Mouse (Mus musculus): ENCODE results near the gene Arnt.

DNA sequence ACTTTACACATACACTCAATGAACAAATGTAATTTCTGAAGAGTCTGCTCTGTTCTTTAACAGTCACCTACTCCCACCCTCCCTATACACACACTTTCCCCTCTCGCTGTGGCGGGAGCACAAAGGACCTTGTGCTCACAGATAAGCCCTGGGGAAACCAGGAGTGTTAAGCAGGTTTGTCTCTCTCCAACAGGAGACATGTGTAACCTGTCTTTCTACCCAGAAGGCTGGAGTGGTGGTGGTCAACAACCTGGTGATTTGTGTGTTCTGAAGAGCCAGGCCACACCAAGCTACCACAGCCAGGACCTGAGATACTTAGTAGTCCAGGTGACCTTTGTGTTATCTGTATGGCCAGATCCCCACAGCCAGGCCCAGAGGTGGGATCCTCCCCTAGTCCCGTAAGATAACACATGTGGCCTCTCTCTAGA is 82.4 kb downstream of the Arnt start:
- TF ChIP-seq POLR2A (IDR thresholded peaks at IDR 0.05; ENCODE audit: borderline replicate concordance, insufficient read depth, low read length) = no peak
- TF ChIP-seq CTCF (IDR thresholded peaks at IDR 0.05; ENCODE audit: borderline replicate concordance, insufficient read depth, low read depth, low read length) = no peak
